ENCODE assay signal across 8 mouse cellular contexts in the genomic region with DNA sequence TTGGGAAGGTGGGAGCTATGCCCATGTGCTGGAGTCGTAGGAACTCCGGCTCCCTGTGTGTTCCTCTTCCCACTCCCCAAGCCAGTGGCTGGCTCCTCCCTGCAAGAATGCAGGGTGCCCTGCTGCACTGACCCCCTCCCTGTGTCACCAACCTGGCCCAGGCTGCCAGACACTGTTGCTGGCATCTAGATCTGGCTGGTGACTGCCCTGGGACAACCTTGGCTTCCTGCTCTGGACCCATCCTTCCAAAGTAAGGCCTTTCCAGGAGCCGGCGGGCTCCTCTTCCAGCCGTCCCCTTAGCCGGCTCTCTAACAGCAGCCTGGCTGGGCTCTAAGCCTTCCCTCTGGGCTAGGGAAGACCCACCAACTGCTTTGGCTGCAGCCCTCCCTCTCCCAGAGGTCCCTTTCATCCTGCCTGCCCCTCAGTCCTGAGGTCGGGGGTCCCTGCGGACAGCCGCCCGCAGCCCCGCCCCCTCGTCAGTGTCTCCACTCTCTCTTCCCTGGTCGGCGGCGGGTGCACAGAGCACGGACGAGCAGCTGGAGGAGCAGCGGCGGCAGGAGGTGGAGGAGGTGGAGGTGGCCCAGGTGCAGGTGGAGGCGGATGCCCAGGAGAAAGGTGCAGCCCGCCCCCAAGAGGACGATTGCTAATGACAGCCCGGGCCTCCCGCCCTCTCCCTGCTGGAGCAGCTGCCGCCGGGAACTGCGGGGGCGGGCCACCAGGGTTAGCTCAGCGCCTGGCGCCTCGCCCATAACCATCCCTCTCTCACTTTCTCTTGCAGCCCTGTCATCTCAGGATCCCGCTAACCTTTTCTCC. TPM values are rescaled to one million over a fixed set of nuclear protein-coding genes. Genes with fewer than 3 reads are reported as not detected.
DNase-seq lines count a peak whose midpoint lies in the region; ATAC-seq and TF ChIP-seq lines count a peak whose summit lies in the region.

No protein-coding gene starts in this region.

- 13% methylated on average over 25 of the region's 32 CpGs for WGBS in hindbrain, embryonic 16.5 days

- H3K4me1 ChIP-seq in hindbrain, embryonic 16.5 days (ENCODE audit: control insufficient read depth, insufficient read depth, low read depth, low read length), result peaks cover 16% of the 10 kb centered on the region

- no peaks in the 10 kb centered on the region for H3K9me3 ChIP-seq in hindbrain, embryonic 16.5 days (ENCODE audit: control insufficient read depth, low read length)

- no peaks in the 10 kb centered on the region; the same call in 1 of the 2 replicates for H3K27me3 ChIP-seq in hindbrain, embryonic 16.5 days (replicated peaks; ENCODE audit: control insufficient read depth, insufficient read depth, low read length)

- peak; percentile 37; the same call in 1 of the 2 replicates for TF ChIP-seq CTCF in gastrocnemius, adult 2 months (IDR thresholded peaks at IDR 0.05)

- ATAC-seq in hindbrain, embryonic 16.5 days, result peak; percentile 34
- no peak for ATAC-seq in erythroid progenitor cell, adult 5-6 weeks (replicated peaks; ENCODE audit: low FRiP score, poor library complexity, severe bottlenecking)

- peak overlapping the region; percentile 77 for H3K27ac ChIP-seq in gastrocnemius, adult 2 months
- H3K27ac ChIP-seq in hindbrain, embryonic 16.5 days (ENCODE audit: low read depth, low read length), result peak overlapping the region; percentile 68

- intact Hi-C loops in gastrocnemius, adult 2 months (cut with DNase I), result no loop called here

- peak; percentile 74 for DNase-seq in ZHBTc4 (ENCODE audit: low read depth, low spot score)
- DNase-seq in cerebellum, postnatal 25 days, result peak; percentile 95 to 96
- DNase-seq in gastrocnemius, adult 2 months, result peak; percentile 91
- DNase-seq in left cerebral cortex, adult 11 months (ENCODE audit: low spot score), result peak; percentile 93
- peak; percentile 94 for DNase-seq in lung, postnatal 10 days
- peak; percentile 90 to 93 for DNase-seq in right cerebral cortex, postnatal 10 days (ENCODE audit: low spot score in 2 of 2)

- H3K9ac ChIP-seq in hindbrain, embryonic 16.5 days (ENCODE audit: low read depth, low read length), result peak overlapping the region; percentile 61

- peak overlapping the region; percentile 52 for H3K4me2 ChIP-seq in hindbrain, embryonic 16.5 days (ENCODE audit: low read length)

- peaks cover 21% of the 10 kb centered on the region for H3K36me3 ChIP-seq in hindbrain, embryonic 16.5 days (ENCODE audit: control insufficient read depth, insufficient read depth, low read length)

- peak overlapping the region; percentile 56 for H3K4me3 ChIP-seq in gastrocnemius, adult 2 months
- H3K4me3 ChIP-seq in hindbrain, embryonic 16.5 days (ENCODE audit: low read length), result peak overlapping the region; percentile 9; the same call in 1 of the 2 replicates

RNA-seq across cellular contexts. Expression of gene Kctd17, which starts 8.2 kb away (rescaled TPM):
- total RNA-seq in gastrocnemius, adult 2 months (2021), result 10 to 100 TPM in 1 of 2 experiments, 1 to 10 TPM in 1; 8.9 to 17.2 TPM
- polyA plus RNA-seq in hindbrain, embryonic 16.5 days (2015; fragmentation: Nextera tagmentation; extraction: Ambion mirVana), result 161 and 172 TPM in 2 replicates
- 2.2 and 14.7 TPM in 2 replicates for total RNA-seq in erythroid progenitor cell, adult 5-6 weeks (2015; ENCODE audit: low replicate concordance)
- not detected in 2 replicates for total RNA-seq in erythroid progenitor cell, adult 5-6 weeks (2017; ENCODE audit: low replicate concordance)

RNA-seq across cellular contexts. Expression of gene Mpst, which starts 30.4 kb away (rescaled TPM):
- total RNA-seq in gastrocnemius, adult 2 months (2021), result 10 to 100 TPM; 61.9 to 66.9 TPM
- 5.1 and 5.2 TPM in 2 replicates for polyA plus RNA-seq in hindbrain, embryonic 16.5 days (2015; fragmentation: Nextera tagmentation; extraction: Ambion mirVana)
- total RNA-seq in erythroid progenitor cell, adult 5-6 weeks (2015; ENCODE audit: low replicate concordance), result 32.8 and 35.2 TPM in 2 replicates
- total RNA-seq in erythroid progenitor cell, adult 5-6 weeks (2017; ENCODE audit: low replicate concordance), result 45.6 and 67.9 TPM in 2 replicates

RNA-seq across cellular contexts. Expression of gene Tst, which starts 30.9 kb away (rescaled TPM):
- total RNA-seq in gastrocnemius, adult 2 months (2021), result 10 to 100 TPM; 18.2 to 18.8 TPM
- polyA plus RNA-seq in hindbrain, embryonic 16.5 days (2015; fragmentation: Nextera tagmentation; extraction: Ambion mirVana), result 30.3 and 43.5 TPM in 2 replicates
- total RNA-seq in erythroid progenitor cell, adult 5-6 weeks (2015; ENCODE audit: low replicate concordance), result 29.3 and 42.2 TPM in 2 replicates
- 15.8 and 20.8 TPM in 2 replicates for total RNA-seq in erythroid progenitor cell, adult 5-6 weeks (2017; ENCODE audit: low replicate concordance)

RNA-seq across cellular contexts. Expression of gene Tmprss6, which starts 31.8 kb away (rescaled TPM):
- total RNA-seq in gastrocnemius, adult 2 months (2021), result not detected
- 0.29 and 0.51 TPM in 2 replicates for polyA plus RNA-seq in hindbrain, embryonic 16.5 days (2015; fragmentation: Nextera tagmentation; extraction: Ambion mirVana)
- total RNA-seq in erythroid progenitor cell, adult 5-6 weeks (2015; ENCODE audit: low replicate concordance), result not detected in 2 replicates
- 0.26 TPM in 1 of 2 replicates, not detected in the other for total RNA-seq in erythroid progenitor cell, adult 5-6 weeks (2017; ENCODE audit: low replicate concordance)

RNA-seq across cellular contexts. Expression of gene Tex33, which starts 40.9 kb away (rescaled TPM):
- not detected for total RNA-seq in gastrocnemius, adult 2 months (2021)
- polyA plus RNA-seq in hindbrain, embryonic 16.5 days (2015; fragmentation: Nextera tagmentation; extraction: Ambion mirVana), result 0.17 TPM in 1 of 2 replicates, not detected in the other
- not detected in 2 replicates for total RNA-seq in erythroid progenitor cell, adult 5-6 weeks (2015; ENCODE audit: low replicate concordance)
- not detected in 2 replicates for total RNA-seq in erythroid progenitor cell, adult 5-6 weeks (2017; ENCODE audit: low replicate concordance)
